Mouse (Mus musculus) thymus, adult 2 months (tissue): ENCODE results near the gene Cdca7l. TPM values are rescaled to one million over a fixed set of nuclear protein-coding genes. Genes with fewer than 3 reads are reported as not detected.

Experiments used
- DNase-seq: peaks from one replicate; pipeline ENCODE4 v3.0.0; 2021
- H3K27ac ChIP-seq: fragments of 200-500 bp; 2 replicates; pipeline ENCODE4 v1.5.1; 2012; ENCODE audit warnings: low read length, control low read depth; ENCODE audit not compliant: control insufficient read depth, insufficient read depth
- H3K27me3 ChIP-seq: fragments of 200-500 bp; 2 replicates; pipeline ENCODE4 v1.6.1; 2012; ENCODE audit warnings: mild to moderate bottlenecking, low read length, moderate library complexity, mixed read lengths; ENCODE audit not compliant: control insufficient read depth, insufficient read depth
- H3K36me3 ChIP-seq: fragments of 200-500 bp; 2 replicates; pipeline ENCODE4 v1.6.1; 2012; ENCODE audit warnings: mild to moderate bottlenecking, low read length, moderate library complexity; ENCODE audit not compliant: control insufficient read depth, insufficient read depth
- H3K4me1 ChIP-seq: fragments of 200-500 bp; replicated peaks from 2 replicates; pipeline ENCODE4 v1.6.1; 2012; ENCODE audit warnings: low read length; ENCODE audit not compliant: control insufficient read depth, insufficient read depth
- H3K4me3 ChIP-seq: fragments of 200-500 bp; 2 replicates; pipeline ENCODE4 v1.5.1; 2012; ENCODE audit warnings: mild to moderate bottlenecking, low read length, control low read depth, moderate library complexity; ENCODE audit not compliant: control insufficient read depth, insufficient read depth
- CTCF ChIP-seq: fragments of 200-500 bp; IDR thresholded peaks from 2 replicates; pipeline ENCODE4 v1.5.1; 2012; ENCODE audit warnings: mild to moderate bottlenecking, control low read depth, low read length, moderate library complexity, borderline replicate concordance; ENCODE audit not compliant: control insufficient read depth, poor library complexity, insufficient read depth; ENCODE audit errors: extremely low read depth
- POLR2A ChIP-seq: fragments of 200-500 bp; IDR thresholded peaks from 2 replicates; pipeline ENCODE4 v1.6.1; 2012; ENCODE audit warnings: mild to moderate bottlenecking, low read length, control low read depth, moderate library complexity; ENCODE audit not compliant: control insufficient read depth, poor library complexity, insufficient read depth; ENCODE audit errors: extremely low read depth
- WGBS: fragments of 180-500 bp; shearing (Covaris S2); methylation state at CpG from one replicate; pipeline ENCODE4 v1.1.7; 2018; 5-methylcytosine and 5-hydroxymethylcytosine counted together
- polyA plus RNA-seq: library from polyadenylated mRNA; depleted of rRNA; stranded (reverse); fragments of >200 nt; gene quantifications from 2 replicates; pipeline ENCODE4 v1.2.3, GENCODE M21; 2012

Gene Cdca7l
- polyA plus RNA-seq, 1 experiment = 8.0 TPM

- no peak for TF ChIP-seq POLR2A
- no peak for TF ChIP-seq CTCF
- Histone ChIP-seq H3K36me3 (no peaks in the 10 kb centered on the region), H3K27me3 (no peaks in the 10 kb centered on the region), H3K27ac (no peak overlapping the region), H3K4me3 (no peak overlapping the region), H3K4me1 (peaks cover 8% of the 10 kb centered on the region)
- no peak for DNase-seq
- WGBS = 89% methylated on average over 1 of the region's 1 CpGs
Observed at GRCm38 (mm10) chr12:117842676-117843075, 38.6 kb downstream of the Cdca7l start.

GRCm38 (mm10) chr12:117843302-117844074 lies 39.4 kb downstream of the Cdca7l start:
- WGBS = under 1% methylated on average over 75 of the region's 75 CpGs
- DNase-seq = peak; percentile 64
- H3K27ac ChIP-seq = no peak overlapping the region

GRCm38 (mm10) chr12:117844075-117844408 lies 40.0 kb downstream of the Cdca7l start:
- under 1% methylated on average over 15 of the region's 15 CpGs for WGBS
- TF ChIP-seq POLR2A (no peak), CTCF (no peak)
- no peak overlapping the region for H3K27ac ChIP-seq
- H3K36me3 ChIP-seq = no peaks in the 10 kb centered on the region
- peak; percentile 43 for DNase-seq
- H3K4me1 ChIP-seq = peaks cover 8% of the 10 kb centered on the region
- no peaks in the 10 kb centered on the region for H3K27me3 ChIP-seq
- peak overlapping the region; percentile 69 for H3K4me3 ChIP-seq

More at GRCm38 (mm10) chr12:117843302-117844074, 39.4 kb downstream of the Cdca7l start:
- Histone ChIP-seq H3K4me3 (peak overlapping the region; percentile 69), H3K4me1 (peaks cover 8% of the 10 kb centered on the region), H3K27me3 (no peaks in the 10 kb centered on the region), H3K36me3 (no peaks in the 10 kb centered on the region)
- TF ChIP-seq POLR2A (0 out of 2 replicates have a peak, but pooled peaks have one; percentile 27), CTCF (peak; percentile 42; the same call in 1 of the 2 replicates)

DNA sequence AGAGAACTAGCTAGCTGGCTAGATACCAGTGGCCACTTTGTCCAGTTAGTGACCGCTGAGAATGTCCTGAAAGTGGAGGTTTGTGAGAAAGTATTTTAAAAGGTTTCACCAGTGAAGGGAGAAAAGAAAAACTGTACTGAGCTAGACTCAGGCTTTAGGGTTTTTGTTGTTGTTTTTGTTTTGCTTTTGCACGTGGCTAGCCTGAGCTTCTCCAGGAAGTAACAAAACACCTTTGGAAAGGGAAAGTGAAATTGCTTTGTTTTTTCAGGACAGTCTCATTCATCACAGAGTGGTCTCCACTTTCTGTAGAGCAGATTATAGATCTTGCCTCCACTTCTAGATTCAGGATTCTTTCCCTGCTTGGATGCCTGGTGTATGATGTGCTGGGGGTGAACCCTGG lies 40.8 kb downstream of the Cdca7l start:
- no peaks in the 10 kb centered on the region for H3K36me3 ChIP-seq
- WGBS = 31% methylated on average over 2 of the region's 2 CpGs
- H3K4me1 ChIP-seq = peaks cover 8% of the 10 kb centered on the region
- no peaks in the 10 kb centered on the region for H3K27me3 ChIP-seq
- no peak overlapping the region for H3K4me3 ChIP-seq
- no peak for DNase-seq
- 0 out of 2 replicates have a peak overlapping the region, but pooled peaks have one; percentile 23 for H3K27ac ChIP-seq
- TF ChIP-seq POLR2A (no peak), CTCF (no peak)

DNA sequence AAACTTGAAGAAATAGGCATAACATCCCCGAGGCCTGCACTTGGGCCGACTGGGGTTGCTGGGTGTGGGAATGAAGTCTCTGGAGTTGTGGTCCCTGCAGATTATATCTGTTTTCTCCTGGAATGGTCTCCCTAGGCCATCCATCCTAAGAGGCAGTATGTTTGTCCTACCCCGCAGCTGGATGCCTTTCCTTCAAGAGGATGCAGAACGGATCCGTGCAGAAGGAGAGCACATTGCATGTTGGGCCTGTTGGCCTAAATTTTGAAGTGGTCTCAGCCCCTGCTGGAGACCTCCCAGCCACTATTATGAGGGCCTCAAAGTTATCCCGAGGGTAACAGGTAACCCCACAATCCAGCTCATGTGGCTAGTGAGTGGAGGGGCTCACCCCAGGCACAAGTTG lies 44.5 kb downstream of the Cdca7l start:
- Histone ChIP-seq H3K36me3 (no peaks in the 10 kb centered on the region), H3K27me3 (no peaks in the 10 kb centered on the region), H3K4me1 (peaks cover 4% of the 10 kb centered on the region), H3K4me3 (no peak overlapping the region), H3K27ac (no peak overlapping the region)
- TF ChIP-seq CTCF (no peak), POLR2A (no peak)
- DNase-seq = no peak
- WGBS = 95% methylated on average over 6 of the region's 6 CpGs

GRCm38 (mm10) chr12:117850472-117850871 lies 46.4 kb downstream of the Cdca7l start:
- Histone ChIP-seq H3K27ac (no peak overlapping the region), H3K4me3 (no peak overlapping the region), H3K4me1 (no peaks in the 10 kb centered on the region), H3K36me3 (no peaks in the 10 kb centered on the region), H3K27me3 (no peaks in the 10 kb centered on the region)
- TF ChIP-seq CTCF (no peak), POLR2A (no peak)
- 96% methylated on average over 10 of the region's 10 CpGs for WGBS
- no peak for DNase-seq

DNA sequence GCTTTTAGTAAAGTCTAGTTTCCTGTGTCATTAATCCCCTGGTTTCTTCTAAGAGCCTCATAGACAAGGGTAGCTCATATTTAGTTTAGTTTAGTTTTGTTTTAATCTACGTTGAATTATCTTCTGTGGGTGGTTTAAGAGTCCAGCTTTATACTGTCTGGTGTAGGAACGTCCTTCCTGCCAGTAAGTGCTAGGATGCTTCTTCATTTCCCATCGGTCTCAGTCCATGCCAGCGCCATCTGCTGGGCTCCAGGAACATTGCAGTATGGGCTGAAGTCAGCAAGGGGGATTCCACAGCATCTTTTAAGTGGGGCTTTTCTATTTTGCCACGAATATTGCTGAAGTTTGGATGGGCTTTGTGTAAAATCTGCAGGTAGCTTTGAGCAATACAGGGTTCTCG lies 49.2 kb downstream of the Cdca7l start:
- Histone ChIP-seq H3K36me3 (no peaks in the 10 kb centered on the region), H3K27ac (no peak overlapping the region), H3K4me1 (no peaks in the 10 kb centered on the region), H3K4me3 (no peak overlapping the region), H3K27me3 (no peaks in the 10 kb centered on the region)
- peak; percentile 65 for DNase-seq
- 26% methylated on average over 6 of the region's 6 CpGs for WGBS
- TF ChIP-seq POLR2A (no peak), CTCF (peak; percentile 64; the same call in 1 of the 2 replicates)
